Mouse (Mus musculus) ovary, postnatal 14 days (tissue): ENCODE measurements at regions not wholly inside any gene's neighbourhood (a gene's known extent, or its start where the extent isn't known, plus 50 kb on each side); places are given as distances from the start of the nearest gene placed in this dataset.

Experiments used
- DNase-seq: peaks from one replicate; pipeline ENCODE4 v3.0.0; 2022; ENCODE audit warnings: low spot score

DNA sequence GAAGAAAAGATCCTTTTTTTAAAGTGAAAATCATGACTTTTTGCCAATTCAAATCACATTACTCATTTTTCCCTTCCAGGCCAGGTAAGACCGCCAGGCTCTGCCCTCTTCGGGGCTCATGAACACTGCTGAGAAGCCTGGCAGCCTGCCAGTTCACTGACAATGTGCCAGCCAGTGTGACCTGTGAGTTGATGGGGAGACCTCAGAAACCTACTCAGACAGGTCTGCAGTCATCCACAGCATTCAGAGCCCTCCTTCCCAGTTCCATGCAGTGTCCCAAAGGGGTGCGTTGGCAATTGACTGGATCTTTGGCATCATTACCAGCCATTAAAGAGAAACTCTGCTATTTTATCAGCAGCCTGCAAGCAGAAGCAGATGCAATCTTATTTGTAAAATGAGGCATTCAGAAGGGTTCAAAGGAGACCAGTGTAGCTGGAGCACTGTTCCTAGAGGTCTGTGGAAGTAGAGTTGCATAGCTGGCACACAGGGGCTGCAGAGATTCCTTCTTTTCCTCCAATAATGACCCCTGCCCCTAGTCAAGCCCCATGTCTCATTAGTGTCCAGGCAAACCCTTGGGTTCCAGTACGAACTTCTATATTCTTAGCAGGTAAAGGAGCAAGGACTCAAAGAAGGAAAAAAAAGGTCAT, 384.4 kb downstream of the Rapgef2 start:
- DNase-seq = peak; percentile 21

GRCm38 (mm10) chr3:78901016-78901837, 385.1 kb downstream of the Rapgef2 start:
- no peak for DNase-seq

DNA sequence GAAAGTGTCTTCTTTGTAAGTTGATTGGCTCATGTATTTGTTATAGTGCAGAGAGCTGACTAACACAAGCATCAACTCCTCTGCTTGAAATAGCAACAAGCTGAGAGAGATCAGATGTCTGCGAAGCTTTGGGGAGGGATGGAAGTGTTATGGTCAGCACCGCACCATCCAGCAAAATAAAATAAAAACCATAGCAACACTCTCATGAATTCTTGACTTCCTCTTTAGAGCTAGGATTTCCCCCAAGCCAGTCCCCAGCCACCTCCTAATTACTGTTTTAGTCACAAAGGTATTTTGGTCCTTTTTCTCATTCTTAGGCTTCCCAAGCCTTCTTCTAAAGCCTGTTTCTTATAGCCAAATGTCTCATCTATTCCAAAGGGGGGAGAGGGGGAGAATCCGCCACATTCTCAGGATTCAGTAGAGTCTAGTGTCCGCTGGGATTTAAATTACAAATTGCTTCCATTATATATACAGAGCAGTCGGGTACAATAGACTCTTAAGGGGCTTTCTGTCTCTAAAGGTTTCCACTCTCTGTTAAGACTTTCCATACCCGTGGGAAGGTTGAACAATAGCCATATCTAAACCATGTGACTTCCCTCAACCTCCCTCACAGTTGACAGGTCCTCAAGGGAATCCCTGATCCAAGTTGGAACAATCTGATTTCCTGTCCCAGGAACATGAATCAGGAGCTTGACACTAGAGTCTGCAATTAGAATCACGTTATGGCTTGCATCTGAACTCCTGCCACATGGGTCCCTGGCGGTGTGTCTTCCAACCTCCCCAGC, 386.7 kb downstream of the Rapgef2 start:
- no peak for DNase-seq

- DNase-seq = no peak
These were observed 397.0 kb downstream of the Rapgef2 start for GRCm38 (mm10) chr3:78889326-78889725.

DNA sequence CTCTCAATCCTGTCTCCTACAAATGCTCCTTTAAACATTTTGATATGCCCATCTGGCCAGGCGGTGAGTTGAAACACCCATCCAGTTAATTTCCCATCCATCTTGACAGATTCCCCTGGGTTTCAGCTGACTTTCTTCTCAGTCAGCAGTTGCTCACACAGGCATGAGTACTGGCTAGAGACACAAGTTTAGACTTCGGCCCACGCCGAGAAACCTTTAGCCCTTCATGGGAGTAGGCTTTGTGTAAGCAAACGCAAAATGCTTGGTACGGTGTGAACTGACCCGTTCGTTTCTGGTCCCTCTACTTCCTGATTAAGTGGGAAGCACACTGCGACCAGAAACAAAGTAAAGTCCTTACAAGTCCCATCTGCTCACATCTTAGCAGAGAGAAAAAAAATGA, 401.6 kb downstream of the Rapgef2 start:
- DNase-seq = no peak

DNA sequence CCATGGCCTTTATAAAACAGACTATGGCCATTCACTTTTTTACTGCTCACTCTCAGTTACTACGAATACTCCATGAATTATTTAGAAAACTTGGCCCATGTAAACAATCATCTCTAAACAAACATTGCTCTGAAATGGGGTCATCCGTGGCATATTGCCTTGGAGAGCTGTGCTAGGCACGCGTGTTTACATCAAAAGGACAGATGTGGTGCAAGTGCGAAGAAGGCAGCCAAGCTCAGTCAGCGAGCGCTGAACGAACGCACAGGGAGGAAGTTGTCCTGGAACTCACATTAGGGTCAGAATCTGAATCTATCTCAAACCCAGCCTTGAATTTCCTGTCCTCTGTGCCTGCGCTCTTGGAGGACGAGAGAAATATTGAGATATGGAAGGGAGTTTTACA, 402.3 kb downstream of the Rapgef2 start:
- no peak for DNase-seq

GRCm38 (mm10) chr3:78880072-78880471, 406.2 kb downstream of the Rapgef2 start:
- no peak for DNase-seq

DNA sequence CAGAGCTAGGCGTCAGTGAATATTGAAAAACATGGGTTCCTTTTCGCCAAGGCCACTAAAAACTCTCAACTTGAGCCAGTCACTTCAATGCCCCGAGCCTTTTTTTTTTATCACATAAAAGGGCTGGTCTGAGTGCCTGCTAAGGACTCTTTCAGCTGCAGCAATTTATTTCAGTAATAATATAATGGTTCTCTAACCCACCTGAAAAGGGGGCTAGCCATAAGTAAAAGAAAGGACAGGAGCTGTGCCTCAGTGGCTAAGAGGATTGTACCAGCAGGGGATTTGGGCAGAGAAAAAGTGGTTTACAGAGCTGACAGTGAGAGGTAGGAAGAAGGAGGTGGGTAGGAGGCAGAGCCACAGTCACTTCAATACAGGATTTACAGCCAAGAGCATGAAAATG, 409.0 kb downstream of the Rapgef2 start:
- no peak for DNase-seq

- DNase-seq = no peak
These were observed 419.4 kb downstream of the Rapgef2 start for GRCm38 (mm10) chr3:78866896-78867295.

- DNase-seq = no peak
These were observed 420.1 kb downstream of the Rapgef2 start for GRCm38 (mm10) chr3:78866083-78866726.

DNA sequence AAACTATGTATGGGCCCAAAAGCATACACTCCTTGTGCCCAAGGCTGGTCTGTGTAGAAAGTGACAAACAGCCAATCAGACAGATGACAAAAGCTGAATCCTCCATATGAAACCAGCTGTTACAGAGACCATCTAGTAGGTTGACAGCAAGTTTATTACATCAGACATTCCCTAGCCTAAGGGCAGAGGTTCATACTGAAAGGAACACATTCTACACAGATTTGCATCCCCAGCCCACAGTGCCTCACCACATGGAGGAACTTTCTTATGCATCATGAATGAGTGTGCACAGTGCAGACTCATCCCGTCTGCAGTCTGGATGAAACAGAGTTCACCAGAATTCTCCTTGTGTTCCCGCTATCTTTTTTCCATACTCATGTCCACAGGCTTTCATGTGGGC, 423.3 kb downstream of the Rapgef2 start:
- no peak for DNase-seq

GRCm38 (mm10) chr3:78846617-78847318, 439.5 kb downstream of the Rapgef2 start:
- DNase-seq = no peak

GRCm38 (mm10) chr3:78841173-78841572, 445.1 kb downstream of the Rapgef2 start:
- DNase-seq = no peak

GRCm38 (mm10) chr3:78836824-78837223, 449.5 kb downstream of the Rapgef2 start:
- no peak for DNase-seq

GRCm38 (mm10) chr3:78825505-78825904, 460.8 kb downstream of the Rapgef2 start:
- peak; percentile 21 for DNase-seq

DNA sequence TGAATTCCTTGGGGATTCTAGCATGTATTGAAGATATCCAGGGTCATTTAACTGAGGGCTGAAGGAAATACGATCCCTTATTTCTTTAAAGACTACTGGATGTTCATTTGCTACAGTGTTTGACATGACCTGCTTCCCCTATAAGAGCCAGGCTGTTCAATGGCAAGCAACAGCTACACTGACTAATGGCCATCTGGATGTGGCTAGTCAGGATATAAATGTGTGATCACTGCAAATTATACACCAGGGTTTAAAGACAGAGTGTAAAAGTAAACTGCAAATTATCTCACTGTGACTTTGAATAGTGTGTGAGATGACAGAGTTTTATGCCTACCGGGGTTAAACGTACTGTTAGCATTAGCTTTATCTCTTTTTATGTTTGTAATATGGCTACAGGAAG, 473.9 kb downstream of the Rapgef2 start:
- no peak for DNase-seq

DNA sequence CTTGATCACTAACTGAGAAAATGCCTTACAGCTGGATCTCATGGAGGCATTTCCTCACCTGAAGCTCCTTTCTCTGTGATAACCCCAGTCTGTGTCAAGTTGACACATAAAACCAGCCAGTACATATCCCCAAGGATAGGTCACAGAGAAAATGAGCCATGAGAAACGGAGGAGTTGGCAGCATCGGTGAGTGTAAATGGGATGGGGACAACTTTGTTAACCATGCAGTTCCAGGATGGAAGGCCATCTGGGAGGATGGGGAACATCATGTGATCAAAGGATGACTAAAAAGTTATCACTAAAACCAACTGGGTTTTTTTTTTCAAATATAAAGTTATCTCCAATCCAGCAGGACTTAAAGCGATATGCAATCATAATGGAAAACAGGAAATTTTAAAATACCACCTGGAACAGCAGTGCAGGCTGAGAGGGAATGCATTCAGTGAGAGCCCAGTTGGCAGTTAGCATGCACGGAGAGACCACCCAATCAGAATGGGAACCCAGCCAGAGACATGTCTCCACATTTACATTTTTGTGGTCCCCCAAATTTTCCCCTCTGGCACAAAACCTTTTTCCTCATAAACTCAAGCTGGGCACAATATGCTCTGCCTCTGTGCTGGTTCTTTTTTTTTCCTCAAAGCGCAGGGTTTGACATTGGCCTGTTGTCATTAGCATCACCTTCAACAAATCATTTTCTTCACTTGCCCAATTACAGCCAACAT, 475.7 kb downstream of the Rapgef2 start:
- DNase-seq = no peak

DNA sequence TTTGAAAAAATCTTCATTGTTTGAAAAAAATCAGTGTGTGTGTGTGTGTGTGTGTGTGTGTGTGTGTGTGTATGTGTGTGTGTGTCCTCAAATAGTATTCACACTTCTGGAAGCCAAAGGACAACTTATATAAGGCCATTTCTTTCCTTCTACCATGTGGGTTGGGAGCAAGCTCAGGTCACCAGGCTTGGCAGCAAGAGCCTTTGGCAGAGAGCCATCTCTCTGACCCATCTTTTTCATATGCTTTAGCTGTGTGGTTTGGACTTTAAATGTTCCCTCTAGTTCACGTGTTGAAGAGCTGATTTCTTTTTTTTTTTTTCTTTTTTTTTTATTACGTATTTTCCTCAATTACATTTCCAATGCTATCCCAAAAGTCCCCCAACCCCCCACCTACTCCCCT, 483.1 kb downstream of the Rapgef2 start:
- no peak for DNase-seq

DNA sequence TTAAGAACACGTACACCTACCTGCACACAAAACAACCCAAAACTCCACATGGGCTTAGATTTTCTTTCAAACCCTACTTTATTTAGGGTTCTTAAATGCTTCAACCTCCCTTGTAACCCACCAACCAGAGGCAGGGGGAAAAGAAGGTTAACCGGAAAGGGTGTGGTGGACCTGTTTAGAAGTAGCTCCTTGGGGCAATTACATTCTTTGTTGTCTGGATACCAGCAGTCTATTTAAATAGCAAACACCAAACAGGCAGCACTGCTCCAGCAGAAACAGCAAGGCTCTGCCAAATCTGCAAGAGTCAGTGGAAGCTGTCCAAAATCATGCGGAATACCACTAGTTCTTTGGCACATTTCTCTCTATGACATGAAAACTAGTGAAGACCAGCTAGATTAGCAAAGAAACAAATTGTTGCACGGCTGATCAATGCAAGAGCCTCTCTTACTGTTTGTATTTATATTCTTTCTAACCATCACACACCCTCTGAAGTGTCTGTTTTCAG, 490.3 kb downstream of the Rapgef2 start:
- DNase-seq = no peak

GRCm38 (mm10) chr3:78792440-78793057, 493.8 kb downstream of the Rapgef2 start:
- DNase-seq = no peak
